Mouse (Mus musculus): ENCODE measurements around the gene Trim16.

Trim16 gene

DNA sequence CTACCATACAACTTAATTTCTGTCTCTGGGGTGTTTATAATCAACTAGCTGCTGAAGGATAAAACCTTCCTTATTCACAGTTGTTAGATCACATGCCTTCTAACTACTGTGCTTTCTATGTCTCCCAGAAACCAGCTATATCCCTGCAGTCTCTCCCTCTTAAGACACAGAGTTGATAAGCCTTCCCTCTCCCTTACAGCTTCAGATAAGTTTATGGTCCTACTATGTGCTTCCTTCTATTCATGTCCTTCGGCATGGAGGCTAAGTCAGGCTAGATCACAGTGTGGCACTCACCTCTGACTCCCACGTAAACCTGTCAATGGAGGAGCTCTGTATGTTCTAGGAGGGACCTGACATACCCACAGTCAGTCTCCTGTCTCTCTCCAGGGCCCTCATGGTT lies 10.4 kb downstream of the Trim16 start:
- no peak for DNase-seq (ENCODE audit: low spot score in 2 of 2)

- DNase-seq (ENCODE audit: low spot score in 2 of 2): no peak
These were observed 11.9 kb downstream of the Trim16 start for GRCm38 (mm10) chr11:62831906-62832305.

DNA sequence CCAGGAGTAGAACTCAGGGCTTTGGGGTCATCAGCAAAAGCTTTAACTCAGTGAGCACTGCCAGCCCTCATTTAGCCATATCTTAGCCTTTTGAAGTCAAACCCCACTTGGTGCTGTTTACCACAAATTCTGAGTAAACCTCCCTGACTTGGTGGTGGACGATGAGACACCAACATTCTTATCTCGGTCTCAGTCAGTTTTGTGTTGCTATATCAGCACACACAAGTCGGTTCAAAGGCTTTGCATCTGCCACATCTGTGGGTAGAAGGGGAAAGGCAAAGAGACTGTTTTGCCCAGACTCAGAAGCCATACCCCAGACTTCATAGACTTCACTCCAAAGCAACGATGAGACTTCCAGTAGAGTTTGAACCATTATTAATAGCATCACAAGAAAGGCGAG lies 24.5 kb downstream of the Trim16 start:
- DNase-seq (ENCODE audit: low spot score in 2 of 2): no peak

- no peak for DNase-seq (ENCODE audit: low spot score in 2 of 2)
These were observed 25.7 kb downstream of the Trim16 start for GRCm38 (mm10) chr11:62845730-62846129.

GRCm38 (mm10) chr11:62846961-62847654 lies 27.1 kb downstream of the Trim16 start, which contains the start of gene Fbxw10:
Gene Fbxw10, plus strand, starts transcription at chr11:62847069.
- DNase-seq (ENCODE audit: low spot score in 2 of 2): peak in 1 of 2 experiments; percentile 9

DNA sequence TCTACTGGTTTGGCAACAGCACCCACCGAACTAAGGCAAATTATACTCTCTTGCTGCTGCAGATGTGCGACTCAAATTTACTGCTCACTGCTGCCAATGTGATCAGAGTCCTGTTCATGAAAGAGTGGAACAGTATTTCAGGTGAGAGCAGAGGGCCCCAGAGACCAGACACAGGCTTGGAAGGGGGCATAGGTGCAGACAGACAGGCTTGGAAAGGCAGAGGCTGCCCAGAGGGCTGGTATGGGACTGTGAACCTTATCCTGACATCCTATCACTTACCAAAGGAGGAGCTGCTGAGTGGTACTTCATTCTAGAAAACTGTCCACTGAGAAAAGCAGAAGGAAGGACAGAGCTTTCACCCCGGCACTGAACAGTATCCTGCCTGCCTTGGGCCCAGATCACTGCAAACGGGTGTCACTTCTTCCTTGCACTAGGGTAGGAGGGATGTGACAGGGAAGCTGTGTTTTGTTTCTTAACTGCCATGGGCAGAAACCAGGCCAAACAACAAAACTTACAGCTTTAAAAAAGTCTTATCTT lies 27.7 kb downstream of the Trim16 start:
- DNase-seq (ENCODE audit: low spot score in 2 of 2): peak; percentile 1 to 2

- no peak for DNase-seq (ENCODE audit: low spot score in 2 of 2)
These were observed 28.3 kb downstream of the Trim16 start for GRCm38 (mm10) chr11:62848301-62848700.

DNA sequence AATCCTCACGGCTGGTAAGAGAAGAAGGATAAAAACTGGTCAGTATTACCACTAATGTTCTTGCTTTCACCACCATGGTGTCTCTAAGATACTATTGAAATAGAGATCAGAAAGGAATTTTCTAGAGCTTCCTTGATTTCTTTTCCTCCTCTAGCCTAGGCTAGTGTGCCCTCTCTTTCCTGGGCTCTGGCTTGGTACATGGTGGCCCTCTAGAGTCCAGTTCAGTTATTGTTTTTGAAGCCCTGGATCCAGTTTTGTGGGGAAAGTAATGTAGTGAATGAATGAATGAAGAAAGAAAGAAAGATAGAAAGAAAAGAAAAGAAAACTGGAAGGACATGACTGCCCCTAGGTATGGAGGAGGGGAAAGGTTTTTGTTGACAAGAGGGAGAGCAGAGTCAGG lies 31.2 kb downstream of the Trim16 start:
- no peak for DNase-seq (ENCODE audit: low spot score in 2 of 2)

- no peak for DNase-seq (ENCODE audit: low spot score in 2 of 2)
These were observed 33.3 kb downstream of the Trim16 start for GRCm38 (mm10) chr11:62853334-62853733.

DNA sequence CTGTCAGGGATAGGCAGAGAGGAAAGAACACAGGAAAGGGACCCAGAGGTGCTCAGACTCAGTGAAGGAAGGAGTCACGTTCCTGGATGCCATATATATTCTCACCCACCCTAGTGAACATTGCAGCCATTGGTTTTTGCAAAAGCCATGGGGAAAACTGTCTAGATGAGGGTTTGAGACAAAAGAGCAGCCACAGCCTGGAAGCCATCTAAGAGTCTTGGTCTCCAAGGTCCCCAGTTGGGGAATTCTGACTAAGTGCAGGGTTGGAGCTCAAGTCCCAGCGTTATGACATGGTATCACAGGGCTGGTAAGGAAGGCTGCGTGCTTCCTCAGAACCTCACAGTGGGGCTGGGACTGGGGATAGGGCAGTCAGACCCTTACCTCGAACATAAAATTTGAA lies 45.5 kb downstream of the Trim16 start:
- DNase-seq (ENCODE audit: low spot score in 2 of 2): no peak

DNA sequence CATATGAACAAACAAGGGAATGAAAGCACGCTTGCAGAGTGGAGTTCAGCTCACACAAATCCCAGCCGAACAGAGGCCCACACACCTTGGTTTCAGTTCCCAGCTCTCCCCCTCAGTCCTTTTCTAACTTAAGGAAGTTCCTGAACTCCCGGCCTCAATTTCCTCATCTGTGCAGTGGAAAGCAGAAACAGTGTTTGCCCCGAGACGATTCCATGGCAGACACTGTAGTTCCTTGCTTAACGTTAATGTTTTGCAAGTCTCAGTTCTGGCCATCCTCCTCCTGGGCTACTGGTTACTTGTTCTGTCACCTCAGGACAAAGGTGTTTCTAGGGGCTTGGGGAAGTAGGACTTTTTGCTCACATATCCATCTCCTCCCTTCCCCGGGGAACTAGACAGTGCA lies 46.7 kb downstream of the Trim16 start:
- DNase-seq (ENCODE audit: low spot score in 2 of 2): no peak

- DNase-seq (ENCODE audit: low spot score in 2 of 2): no peak
These were observed 49.2 kb downstream of the Trim16 start for GRCm38 (mm10) chr11:62869201-62869600.

GRCm38 (mm10) chr11:62869715-62870371 lies 49.8 kb downstream of the Trim16 start:
- DNase-seq (ENCODE audit: low spot score in 2 of 2): no peak

GRCm38 (mm10) chr11:62873479-62873878 lies 53.4 kb downstream of the Trim16 start:
- no peak for DNase-seq (ENCODE audit: low spot score in 2 of 2)

DNA sequence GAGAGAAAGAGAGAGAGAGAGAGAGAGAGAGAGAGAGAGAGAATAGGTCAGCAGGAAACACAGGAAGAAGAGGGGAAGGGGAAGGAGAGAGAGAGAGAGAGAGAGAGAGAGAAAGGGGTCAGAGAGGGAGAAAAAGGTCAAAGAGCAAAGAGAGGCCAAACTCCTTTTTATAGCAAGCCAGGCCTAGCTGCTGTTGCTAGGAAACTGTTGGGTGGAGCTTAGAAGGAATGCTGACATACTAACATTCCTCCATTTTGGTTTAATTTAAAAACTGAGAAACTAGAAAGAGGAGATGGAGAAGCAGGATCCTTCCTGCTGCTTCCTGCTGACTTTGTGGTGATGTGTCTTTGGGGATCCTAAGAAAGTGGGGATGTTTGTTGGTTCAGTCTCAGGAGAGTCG lies 55.7 kb downstream of the Trim16 start:
- DNase-seq (ENCODE audit: low spot score in 2 of 2): no peak

GRCm38 (mm10) chr11:62876445-62876844 lies 56.4 kb downstream of the Trim16 start:
- no peak for DNase-seq (ENCODE audit: low spot score in 2 of 2)

- DNase-seq (ENCODE audit: low spot score in 2 of 2): no peak
These were observed 57.4 kb downstream of the Trim16 start for GRCm38 (mm10) chr11:62877391-62877790.

DNA sequence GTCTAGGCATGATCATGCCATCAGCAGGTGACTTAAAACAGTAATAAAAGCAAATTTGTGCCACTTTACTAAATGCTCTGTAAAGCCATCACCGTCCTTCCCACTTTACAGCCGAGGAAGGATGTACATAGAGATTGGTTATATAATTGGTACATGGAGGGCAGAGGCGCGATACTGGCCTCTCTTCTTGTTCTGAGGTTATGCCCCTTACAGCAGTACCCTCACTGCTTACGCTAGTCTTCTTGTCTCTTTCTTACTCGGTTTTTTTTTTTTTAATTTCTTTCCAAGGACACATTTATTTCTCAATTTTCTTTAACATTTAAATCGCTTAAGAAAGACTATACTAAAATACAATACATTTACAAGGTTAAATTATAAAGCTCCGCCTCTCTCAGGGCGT lies 58.7 kb downstream of the Trim16 start:
- DNase-seq (ENCODE audit: low spot score in 2 of 2): no peak

GRCm38 (mm10) chr11:62879220-62880048 lies 59.4 kb downstream of the Trim16 start, which contains the start of gene Tvp23b:
Gene Tvp23b, plus strand, starts transcription at chr11:62879455.
- peak; percentile 96 to 98 for DNase-seq (ENCODE audit: low spot score in 2 of 2)

DNA sequence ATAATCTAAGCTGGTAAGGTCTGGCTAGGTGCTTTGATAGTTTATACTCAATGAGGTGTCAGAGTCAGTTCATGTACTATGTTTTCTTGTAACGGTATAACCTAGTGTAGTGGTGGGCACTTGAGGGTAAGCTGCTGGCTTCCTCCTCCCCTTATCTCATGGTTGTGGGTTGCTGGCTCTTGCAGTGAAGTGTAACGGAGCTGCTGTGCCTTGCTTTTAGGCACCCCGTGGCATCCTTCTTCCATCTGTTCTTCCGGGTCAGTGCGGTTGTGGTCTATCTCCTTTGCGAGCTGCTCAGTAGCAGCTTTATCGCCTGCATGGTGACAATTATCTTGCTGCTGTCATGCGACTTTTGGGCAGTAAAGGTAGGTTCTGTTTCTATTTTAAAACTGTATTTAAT lies 63.4 kb downstream of the Trim16 start:
- no peak for DNase-seq (ENCODE audit: low spot score in 2 of 2)

DNA sequence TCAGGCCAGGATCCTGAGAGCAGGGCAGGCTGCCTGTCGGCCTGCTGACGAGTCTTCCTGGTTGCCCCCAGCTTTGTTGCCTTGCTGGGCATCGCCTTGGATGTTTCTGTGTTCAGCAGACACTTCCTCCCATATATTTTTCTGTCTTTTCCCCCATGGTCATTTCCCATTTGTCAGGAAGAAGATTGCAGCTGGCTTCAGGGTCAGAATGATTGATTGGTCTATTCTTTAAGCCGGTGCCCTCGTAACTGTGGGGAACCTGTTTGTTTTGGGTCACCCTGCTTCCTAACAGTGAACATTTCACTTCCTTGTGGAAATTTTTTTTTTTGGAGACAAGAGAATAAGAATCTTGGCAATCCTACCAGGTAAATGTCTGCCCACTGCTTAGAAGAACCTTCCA lies 65.3 kb downstream of the Trim16 start:
- no peak for DNase-seq (ENCODE audit: low spot score in 2 of 2)

DNA sequence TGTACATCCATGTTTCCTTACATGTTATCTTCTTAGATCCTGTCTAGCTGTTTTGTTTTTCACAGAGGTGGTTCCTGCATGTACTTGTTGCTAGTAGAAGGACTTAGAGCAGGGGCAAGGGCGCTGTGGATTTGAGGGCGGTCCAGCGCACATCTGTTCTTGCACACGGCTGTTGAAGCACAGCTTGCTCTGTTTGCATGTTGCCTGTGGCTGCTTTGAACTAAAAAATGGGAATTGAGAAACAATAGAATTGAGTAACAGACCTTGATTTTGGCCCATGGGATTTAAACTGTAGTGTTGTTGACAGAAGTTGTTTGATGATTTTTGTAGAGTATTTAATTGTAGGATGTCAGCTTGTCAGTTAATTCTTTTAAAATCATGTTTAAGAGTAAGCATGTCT lies 70.8 kb downstream of the Trim16 start:
- no peak for DNase-seq (ENCODE audit: low spot score in 2 of 2)

Data from natural killer cell, adult 2 months (primary cell).